Mouse (Mus musculus) cerebellum, adult 2 months (tissue): ENCODE data around the gene Bco2.

Experiments
- CTCF ChIP-seq: fragments of 200-500 bp; IDR thresholded peaks from 2 replicates; pipeline ENCODE4 v1.5.1; 2011; ENCODE audit warnings: low read depth, mild to moderate bottlenecking, control low read depth, low read length, moderate library complexity, borderline replicate concordance; ENCODE audit not compliant: insufficient read depth
- POLR2A ChIP-seq: fragments of 200-500 bp; IDR thresholded peaks from 2 replicates; pipeline ENCODE4 v1.6.1; 2011; ENCODE audit warnings: low read length, control low read depth, borderline replicate concordance; ENCODE audit not compliant: insufficient read depth

GRCm38 (mm10) chr9:50499781-50500180 lies 55.2 kb downstream of the Bco2 start:
- no peak for TF ChIP-seq POLR2A
- TF ChIP-seq CTCF = no peak
